Mouse (Mus musculus) intestine, embryonic 15.5 days (tissue): ENCODE results near the gene Set. TPM values are rescaled to one million over a fixed set of nuclear protein-coding genes. Genes with fewer than 3 reads are reported as not detected.
A peak's percentile ranks its signal among the peaks of the same experiment; 100 is the strongest.

Source experiments
- ATAC-seq: fragments of 200-750 bp; cut with Nextera tagmentation; 2 replicates; pipeline ENCODE4 v1.8.0; 2017; ENCODE audit warnings: moderate TSS enrichment, moderate library complexity
- H3K27ac ChIP-seq: fragments of 300-500 bp; sonication (generic); 2 replicates; pipeline ENCODE4 v1.5.1; 2015; ENCODE audit warnings: mild to moderate bottlenecking, inconsistent platforms
- H3K27me3 ChIP-seq: fragments of 300-500 bp; sonication (generic); replicated peaks from 2 replicates; pipeline ENCODE4 v1.6.1; 2015; ENCODE audit warnings: inconsistent platforms
- H3K36me3 ChIP-seq: fragments of 300-500 bp; sonication (generic); 2 replicates; pipeline ENCODE4 v1.6.1; 2015; ENCODE audit warnings: inconsistent platforms
- H3K4me1 ChIP-seq: fragments of 300-500 bp; sonication (generic); replicated peaks from 2 replicates; pipeline ENCODE4 v1.6.1; 2015; ENCODE audit warnings: inconsistent platforms
- H3K4me2 ChIP-seq: fragments of 300-500 bp; sonication (generic); replicated peaks from 2 replicates; pipeline ENCODE4 v1.6.1; 2015; ENCODE audit warnings: mild to moderate bottlenecking, inconsistent platforms
- H3K4me3 ChIP-seq: fragments of 300-500 bp; sonication (generic); replicated peaks from 2 replicates; pipeline ENCODE4 v1.5.1; 2015; ENCODE audit warnings: inconsistent platforms
- H3K9ac ChIP-seq: fragments of 300-500 bp; sonication (generic); 2 replicates; pipeline ENCODE4 v1.6.1; 2015; ENCODE audit warnings: inconsistent platforms
- H3K9me3 ChIP-seq: fragments of 300-500 bp; sonication (generic); 2 replicates; pipeline ENCODE4 v1.6.1; 2016; ENCODE audit warnings: inconsistent platforms
- WGBS: fragments of 180-500 bp; shearing (Covaris S2); methylation state at CpG from one replicate; pipeline ENCODE4 v1.1.7; 2015; 5-methylcytosine and 5-hydroxymethylcytosine counted together
- polyA plus RNA-seq: library from polyadenylated mRNA; unstranded; fragments of >200 nt; fragmentation: Nextera tagmentation; extraction: Ambion mirVana; gene quantifications from 2 replicates; pipeline ENCODE4 v1.2.1, GENCODE M21; 2015

Set gene
- 437 and 494 TPM in 2 replicates for polyA plus RNA-seq

GRCm38 (mm10) chr2:30057223-30057904, at the start of gene Set:
Gene Set (plus strand): TSS chr2:30057378.
- no peak within 1 kb of the TSS for H3K27ac ChIP-seq
- WGBS: 45% methylated on average over 12 of the region's 12 CpGs
- H3K27me3 ChIP-seq: no peaks in the 10 kb centered on the region
- ATAC-seq: peak; percentile 46
- no peak within 1 kb of the TSS for H3K9ac ChIP-seq
- no peak within 1 kb of the TSS for H3K4me3 ChIP-seq
- H3K4me1 ChIP-seq: 0 out of 2 replicates have a peak, but pooled peaks cover 2% of the 10 kb centered on the region
- H3K36me3 ChIP-seq: no peaks in the 10 kb centered on the region
- no peaks in the 10 kb centered on the region for H3K9me3 ChIP-seq
- no peak within 1 kb of the TSS for H3K4me2 ChIP-seq

- no peak overlapping the region for H3K4me2 ChIP-seq
- H3K27me3 ChIP-seq: no peaks in the 10 kb centered on the region
- peaks cover 62% of the 10 kb centered on the region for H3K36me3 ChIP-seq
- no peak overlapping the region for H3K27ac ChIP-seq
- ATAC-seq: no peak
- no peaks in the 10 kb centered on the region for H3K9me3 ChIP-seq
- no peak overlapping the region for H3K9ac ChIP-seq
- WGBS: 50% methylated on average over 1 of the region's 1 CpGs
- H3K4me3 ChIP-seq: no peak overlapping the region
- no peaks in the 10 kb centered on the region for H3K4me1 ChIP-seq
Measured at GRCm38 (mm10) chr2:30009101-30009500, 48.1 kb upstream of the Set start.

GRCm38 (mm10) chr2:30010840-30011281, 46.3 kb upstream of the Set start:
- Histone ChIP-seq H3K27me3 (no peaks in the 10 kb centered on the region), H3K9ac (no peak overlapping the region), H3K4me3 (no peak overlapping the region), H3K4me2 (no peak overlapping the region), H3K4me1 (no peaks in the 10 kb centered on the region), H3K27ac (no peak overlapping the region), H3K9me3 (no peaks in the 10 kb centered on the region), H3K36me3 (peaks cover 69% of the 10 kb centered on the region)
- no peak for ATAC-seq
- WGBS: 94% methylated on average over 8 of the region's 8 CpGs

GRCm38 (mm10) chr2:30014326-30014966, 42.7 kb upstream of the Set start:
- no peak overlapping the region for H3K4me3 ChIP-seq
- WGBS: 87% methylated on average over 11 of the region's 11 CpGs
- no peak overlapping the region for H3K9ac ChIP-seq
- H3K4me1 ChIP-seq: no peaks in the 10 kb centered on the region
- no peak overlapping the region for H3K27ac ChIP-seq
- no peaks in the 10 kb centered on the region for H3K27me3 ChIP-seq
- H3K36me3 ChIP-seq: peaks cover 71% of the 10 kb centered on the region
- no peaks in the 10 kb centered on the region for H3K9me3 ChIP-seq
- no peak overlapping the region for H3K4me2 ChIP-seq
- no peak for ATAC-seq

GRCm38 (mm10) chr2:30025454-30025853, 31.7 kb upstream of the Set start:
- Histone ChIP-seq H3K9me3 (no peaks in the 10 kb centered on the region), H3K27ac (no peak overlapping the region), H3K4me2 (no peak overlapping the region), H3K4me3 (no peak overlapping the region), H3K9ac (no peak overlapping the region), H3K27me3 (no peaks in the 10 kb centered on the region), H3K4me1 (no peaks in the 10 kb centered on the region), H3K36me3 (peaks cover 86% of the 10 kb centered on the region)
- 87% methylated on average over 4 of the region's 4 CpGs for WGBS
- no peak for ATAC-seq

GRCm38 (mm10) chr2:30026997-30027396, 30.2 kb upstream of the Set start:
- no peak overlapping the region for H3K27ac ChIP-seq
- 93% methylated on average over 5 of the region's 5 CpGs for WGBS

GRCm38 (mm10) chr2:30032244-30032846, 24.8 kb upstream of the Set start:
- Histone ChIP-seq H3K4me2 (no peak overlapping the region), H3K27ac (no peak overlapping the region), H3K9ac (no peak overlapping the region), H3K4me3 (no peak overlapping the region), H3K27me3 (no peaks in the 10 kb centered on the region), H3K4me1 (no peaks in the 10 kb centered on the region), H3K36me3 (peaks cover 43% of the 10 kb centered on the region), H3K9me3 (no peaks in the 10 kb centered on the region)
- ATAC-seq: peak; percentile 49; the same call in 1 of the 2 replicates
- WGBS: 62% methylated on average over 11 of the region's 11 CpGs

More at GRCm38 (mm10) chr2:30026997-30027396, 30.2 kb upstream of the Set start:
- H3K4me3 ChIP-seq: no peak overlapping the region
- no peaks in the 10 kb centered on the region for H3K27me3 ChIP-seq
- no peaks in the 10 kb centered on the region for H3K4me1 ChIP-seq
- no peak for ATAC-seq
- H3K9ac ChIP-seq: no peak overlapping the region
- no peak overlapping the region for H3K4me2 ChIP-seq
- H3K36me3 ChIP-seq: peaks cover 86% of the 10 kb centered on the region
- no peaks in the 10 kb centered on the region for H3K9me3 ChIP-seq

GRCm38 (mm10) chr2:30032957-30033356, 24.2 kb upstream of the Set start:
- H3K27me3 ChIP-seq: no peaks in the 10 kb centered on the region
- no peaks in the 10 kb centered on the region for H3K4me1 ChIP-seq
- WGBS: 84% methylated on average over 6 of the region's 6 CpGs
- H3K9ac ChIP-seq: no peak overlapping the region
- peaks cover 37% of the 10 kb centered on the region for H3K36me3 ChIP-seq
- no peak overlapping the region for H3K4me3 ChIP-seq
- H3K9me3 ChIP-seq: no peaks in the 10 kb centered on the region
- no peak for ATAC-seq
- H3K27ac ChIP-seq: no peak overlapping the region
- H3K4me2 ChIP-seq: no peak overlapping the region

- 88% methylated on average over 2 of the region's 2 CpGs for WGBS
- Histone ChIP-seq H3K27ac (no peak overlapping the region), H3K9ac (no peak overlapping the region), H3K27me3 (no peaks in the 10 kb centered on the region), H3K9me3 (no peaks in the 10 kb centered on the region), H3K4me3 (no peak overlapping the region), H3K36me3 (no peaks in the 10 kb centered on the region; the same call in 1 of the 2 replicates), H3K4me1 (0 out of 2 replicates have a peak, but pooled peaks cover 3% of the 10 kb centered on the region), H3K4me2 (no peak overlapping the region)
- no peak for ATAC-seq
Measured at GRCm38 (mm10) chr2:30037762-30038161, 19.4 kb upstream of the Set start.

- Histone ChIP-seq H3K4me2 (no peak overlapping the region), H3K36me3 (no peaks in the 10 kb centered on the region; the same call in 1 of the 2 replicates), H3K27ac (no peak overlapping the region), H3K9me3 (no peaks in the 10 kb centered on the region), H3K27me3 (no peaks in the 10 kb centered on the region), H3K4me3 (no peak overlapping the region), H3K4me1 (0 out of 2 replicates have a peak, but pooled peaks cover 3% of the 10 kb centered on the region), H3K9ac (no peak overlapping the region)
- ATAC-seq: no peak
- WGBS: 92% methylated on average over 10 of the region's 10 CpGs
Measured at GRCm38 (mm10) chr2:30038370-30038769, 18.8 kb upstream of the Set start.

- no peaks in the 10 kb centered on the region; the same call in 1 of the 2 replicates for H3K36me3 ChIP-seq
- H3K27ac ChIP-seq: no peak overlapping the region
- no peak overlapping the region for H3K9ac ChIP-seq
- no peaks in the 10 kb centered on the region for H3K9me3 ChIP-seq
- H3K4me2 ChIP-seq: no peak overlapping the region
- no peak for ATAC-seq
- H3K27me3 ChIP-seq: no peaks in the 10 kb centered on the region
- H3K4me3 ChIP-seq: no peak overlapping the region
- H3K4me1 ChIP-seq: 0 out of 2 replicates have a peak, but pooled peaks cover 3% of the 10 kb centered on the region
Measured at GRCm38 (mm10) chr2:30039687-30040086, 17.5 kb upstream of the Set start.

- no peak overlapping the region for H3K27ac ChIP-seq
- H3K9ac ChIP-seq: no peak overlapping the region
- H3K4me3 ChIP-seq: no peak overlapping the region
- 12% methylated on average over 4 of the region's 4 CpGs for WGBS
- no peaks in the 10 kb centered on the region; the same call in 1 of the 2 replicates for H3K36me3 ChIP-seq
- no peaks in the 10 kb centered on the region for H3K27me3 ChIP-seq
- H3K4me2 ChIP-seq: no peak overlapping the region
- H3K9me3 ChIP-seq: no peaks in the 10 kb centered on the region
- H3K4me1 ChIP-seq: 0 out of 2 replicates have a peak, but pooled peaks cover 3% of the 10 kb centered on the region
- ATAC-seq: peak; percentile 68
Measured at GRCm38 (mm10) chr2:30042445-30042844, 14.7 kb upstream of the Set start.
